Mouse (Mus musculus) liver, embryonic 13.5 days (tissue): ENCODE results near the gene Atoh7. TPM values are rescaled to one million over a fixed set of nuclear protein-coding genes. Genes with fewer than 3 reads are reported as not detected.

Experiments used
- ATAC-seq: fragments of 200-750 bp; cut with Nextera tagmentation; 2 replicates; pipeline ENCODE4 v1.8.0; 2017; ENCODE audit warnings: low read depth, mild to moderate bottlenecking, moderate number of reproducible peaks, moderate library complexity
- DNase-seq: peaks from one replicate; pipeline ENCODE4 v3.0.0; 2022
- H3K27ac ChIP-seq: fragments of 300-500 bp; sonication (generic); 2 replicates; pipeline ENCODE4 v1.5.1; 2015; ENCODE audit warnings: moderate library complexity, mild to moderate bottlenecking, inconsistent platforms
- H3K27me3 ChIP-seq: fragments of 300-500 bp; sonication (generic); 2 replicates; pipeline ENCODE4 v1.6.1; 2015; ENCODE audit warnings: mild to moderate bottlenecking, inconsistent platforms
- H3K36me3 ChIP-seq: fragments of 300-500 bp; sonication (generic); 2 replicates; pipeline ENCODE4 v1.6.1; 2015; ENCODE audit warnings: mild to moderate bottlenecking, inconsistent platforms
- H3K4me1 ChIP-seq: fragments of 300-500 bp; sonication (generic); replicated peaks from 2 replicates; pipeline ENCODE4 v1.6.1; 2015; ENCODE audit warnings: inconsistent platforms
- H3K4me2 ChIP-seq: fragments of 300-500 bp; sonication (generic); 2 replicates; pipeline ENCODE4 v1.6.1; 2015; ENCODE audit warnings: inconsistent platforms, mild to moderate bottlenecking, moderate library complexity
- H3K4me3 ChIP-seq: fragments of 300-500 bp; sonication (generic); replicated peaks from 2 replicates; pipeline ENCODE4 v1.5.1; 2015; ENCODE audit warnings: mild to moderate bottlenecking, inconsistent platforms
- H3K9ac ChIP-seq: fragments of 300-500 bp; sonication (generic); 2 replicates; pipeline ENCODE4 v1.6.1; 2015; ENCODE audit warnings: mild to moderate bottlenecking, inconsistent platforms
- H3K9me3 ChIP-seq: fragments of 300-500 bp; sonication (generic); replicated peaks from 2 replicates; pipeline ENCODE4 v1.6.1; 2016; ENCODE audit warnings: inconsistent platforms
- WGBS: fragments of 180-500 bp; shearing (Covaris S2); methylation state at CpG from one replicate; pipeline ENCODE4 v1.1.7; 2015; ENCODE audit not compliant: insufficient replicate concordance; 5-methylcytosine and 5-hydroxymethylcytosine counted together
- polyA plus RNA-seq: library from polyadenylated mRNA; unstranded; fragments of >200 nt; fragmentation: Nextera tagmentation; extraction: Ambion mirVana; gene quantifications from 2 replicates; pipeline ENCODE4 v1.2.1, GENCODE M21; 2015

Atoh7 gene
- polyA plus RNA-seq, 1 experiment from 2014 or later, result not detected

- H3K9me3 ChIP-seq, result no peaks in the 10 kb centered on the region
- WGBS, result 65% methylated on average over 9 of the region's 9 CpGs
- H3K27ac ChIP-seq, result no peak overlapping the region
- H3K27me3 ChIP-seq, result no peaks in the 10 kb centered on the region
- no peak for DNase-seq
- ATAC-seq, result no peak
- no peak overlapping the region for H3K4me3 ChIP-seq
- H3K4me2 ChIP-seq, result no peak overlapping the region
- no peak overlapping the region for H3K9ac ChIP-seq
- no peaks in the 10 kb centered on the region for H3K4me1 ChIP-seq
- H3K36me3 ChIP-seq, result no peaks in the 10 kb centered on the region
Measured at GRCm38 (mm10) chr10:63064516-63064915, 34.9 kb upstream of the Atoh7 start.

DNA sequence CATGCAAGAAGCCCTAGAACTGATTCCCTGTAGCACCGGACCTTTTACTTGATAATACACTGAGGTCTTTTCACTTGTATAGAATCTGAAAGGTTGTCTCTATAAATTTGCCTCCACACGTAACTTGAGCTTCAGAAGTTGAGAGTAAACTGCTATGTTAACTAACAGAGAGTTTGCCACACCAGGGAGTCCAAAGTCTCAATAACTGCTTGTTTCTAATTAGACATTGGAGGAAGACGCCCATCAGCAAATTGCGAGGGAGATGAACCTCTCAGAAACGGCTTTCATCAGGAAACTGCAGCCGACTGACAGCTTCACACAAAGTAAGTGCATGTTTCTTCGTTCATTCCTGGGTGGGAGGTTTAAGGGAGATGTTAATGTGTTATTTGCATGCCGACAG is 33.9 kb upstream of the Atoh7 start:
- H3K9ac ChIP-seq, result no peak overlapping the region
- H3K36me3 ChIP-seq, result no peaks in the 10 kb centered on the region
- no peak overlapping the region for H3K27ac ChIP-seq
- H3K27me3 ChIP-seq, result no peaks in the 10 kb centered on the region
- DNase-seq (no peak), ATAC-seq (no peak)
- H3K4me3 ChIP-seq, result no peak overlapping the region
- H3K4me1 ChIP-seq, result no peaks in the 10 kb centered on the region
- 56% methylated on average over 8 of the region's 8 CpGs for WGBS
- no peak overlapping the region for H3K4me2 ChIP-seq
- H3K9me3 ChIP-seq, result no peaks in the 10 kb centered on the region

- H3K9ac ChIP-seq, result no peak overlapping the region
- no peak overlapping the region for H3K4me2 ChIP-seq
- DNase-seq (peak; percentile 36), ATAC-seq (no peak)
- H3K36me3 ChIP-seq, result no peaks in the 10 kb centered on the region
- H3K27ac ChIP-seq, result no peak overlapping the region
- H3K9me3 ChIP-seq, result no peaks in the 10 kb centered on the region
- H3K27me3 ChIP-seq, result no peaks in the 10 kb centered on the region
- WGBS, result 8% methylated on average over 5 of the region's 5 CpGs
- no peak overlapping the region for H3K4me3 ChIP-seq
- H3K4me1 ChIP-seq, result no peaks in the 10 kb centered on the region
Measured at GRCm38 (mm10) chr10:63065988-63066387, 33.5 kb upstream of the Atoh7 start.

DNA sequence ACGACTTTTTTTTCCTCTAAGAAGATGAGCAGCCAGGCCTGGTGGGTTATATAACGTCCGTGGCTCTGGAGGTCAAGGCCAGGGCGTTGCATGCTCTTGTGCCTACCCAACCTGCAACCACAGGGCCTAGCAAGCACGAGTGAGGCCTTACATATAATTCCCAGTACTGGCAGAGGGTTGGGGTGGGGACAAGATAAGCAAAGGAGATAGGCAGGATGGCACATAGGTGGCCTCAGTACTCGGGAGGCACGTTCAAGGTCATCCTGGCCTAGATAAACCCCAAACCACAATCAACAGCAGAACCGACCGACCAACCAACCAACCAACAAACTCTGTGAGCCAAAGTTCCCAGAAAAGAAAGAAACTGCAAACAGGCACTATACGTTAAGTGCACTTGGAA is 13.1 kb upstream of the Atoh7 start:
- H3K9ac ChIP-seq, result no peak overlapping the region
- H3K27me3 ChIP-seq, result peaks cover 25% of the 10 kb centered on the region
- H3K27ac ChIP-seq, result 0 out of 2 replicates have a peak overlapping the region, but pooled peaks have one; percentile 4
- H3K4me3 ChIP-seq, result no peak overlapping the region
- ATAC-seq (peak; percentile 87), DNase-seq (peak; percentile 11)
- no peak overlapping the region for H3K4me2 ChIP-seq
- no peaks in the 10 kb centered on the region for H3K9me3 ChIP-seq
- 26% methylated on average over 10 of the region's 10 CpGs for WGBS
- peaks cover 20% of the 10 kb centered on the region for H3K4me1 ChIP-seq
- no peaks in the 10 kb centered on the region for H3K36me3 ChIP-seq

- Histone ChIP-seq H3K4me1 (peaks cover 13% of the 10 kb centered on the region), H3K27ac (no peak overlapping the region), H3K9ac (no peak overlapping the region), H3K27me3 (peaks cover 25% of the 10 kb centered on the region), H3K4me3 (no peak overlapping the region), H3K36me3 (no peaks in the 10 kb centered on the region), H3K4me2 (peak overlapping the region; percentile 39; the same call in 1 of the 2 replicates), H3K9me3 (no peaks in the 10 kb centered on the region)
- DNase-seq, result no peak
- 29% methylated on average over 8 of the region's 8 CpGs for WGBS
- ATAC-seq, result no peak
Measured at GRCm38 (mm10) chr10:63089103-63089757, 10.2 kb upstream of the Atoh7 start.

DNA sequence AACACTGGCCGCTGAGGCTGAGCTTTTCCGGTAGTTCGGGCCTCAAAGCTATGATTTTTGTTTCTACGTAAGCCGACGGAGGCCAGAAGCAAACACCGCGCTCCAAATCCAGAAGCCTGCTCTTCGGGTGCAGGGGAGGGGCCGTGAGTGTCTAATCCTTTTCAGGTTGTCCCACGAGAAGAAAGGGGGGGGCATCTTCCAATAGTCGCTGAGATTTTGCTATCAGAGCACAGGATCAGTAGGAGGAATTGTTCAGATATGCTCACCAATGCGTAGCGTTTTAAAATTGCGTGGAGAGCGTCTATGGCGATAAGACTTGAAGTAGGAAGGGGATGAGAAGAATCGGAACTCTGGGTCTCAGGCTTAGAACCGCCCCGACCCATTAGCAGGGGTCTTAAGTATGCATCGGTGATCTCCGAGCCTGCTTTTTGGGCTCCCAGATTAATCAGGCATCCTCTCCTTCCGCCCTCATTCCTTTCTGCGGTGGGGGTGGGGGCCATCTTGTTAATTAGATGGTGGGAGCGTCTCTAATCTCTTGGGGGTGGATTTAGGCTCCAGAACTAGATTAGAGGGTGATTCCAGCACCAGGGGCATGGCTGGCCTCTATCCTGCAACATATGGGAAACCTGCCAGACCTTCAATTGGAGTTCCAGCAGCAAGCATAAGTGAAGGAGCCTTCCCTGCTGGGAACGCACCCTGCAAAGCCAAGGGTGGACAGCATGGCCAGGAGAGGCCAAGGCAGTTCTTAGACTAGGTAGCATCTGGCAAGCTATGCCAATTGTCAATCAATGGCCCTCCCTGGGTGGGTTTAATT is 9.5 kb upstream of the Atoh7 start:
- DNase-seq, result no peak

GRCm38 (mm10) chr10:63091915-63092314 is 7.5 kb upstream of the Atoh7 start:
- no peak for DNase-seq
- Histone ChIP-seq H3K4me3 (no peak overlapping the region), H3K9ac (no peak overlapping the region), H3K4me1 (peaks cover 1% of the 10 kb centered on the region), H3K27me3 (peaks cover 29% of the 10 kb centered on the region), H3K4me2 (no peak overlapping the region), H3K36me3 (no peaks in the 10 kb centered on the region), H3K9me3 (no peaks in the 10 kb centered on the region), H3K27ac (no peak overlapping the region)
- 58% methylated on average over 7 of the region's 7 CpGs for WGBS
- no peak for ATAC-seq

More for the DNA sequence above, 9.5 kb upstream of the Atoh7 start:
- no peak for ATAC-seq
- 11% methylated on average over 26 of the region's 26 CpGs for WGBS
- Histone ChIP-seq H3K9me3 (no peaks in the 10 kb centered on the region), H3K36me3 (no peaks in the 10 kb centered on the region), H3K4me2 (peak overlapping the region; percentile 39), H3K9ac (no peak overlapping the region), H3K4me1 (peaks cover 12% of the 10 kb centered on the region), H3K27me3 (peaks cover 25% of the 10 kb centered on the region), H3K4me3 (no peak overlapping the region), H3K27ac (no peak overlapping the region)

DNA sequence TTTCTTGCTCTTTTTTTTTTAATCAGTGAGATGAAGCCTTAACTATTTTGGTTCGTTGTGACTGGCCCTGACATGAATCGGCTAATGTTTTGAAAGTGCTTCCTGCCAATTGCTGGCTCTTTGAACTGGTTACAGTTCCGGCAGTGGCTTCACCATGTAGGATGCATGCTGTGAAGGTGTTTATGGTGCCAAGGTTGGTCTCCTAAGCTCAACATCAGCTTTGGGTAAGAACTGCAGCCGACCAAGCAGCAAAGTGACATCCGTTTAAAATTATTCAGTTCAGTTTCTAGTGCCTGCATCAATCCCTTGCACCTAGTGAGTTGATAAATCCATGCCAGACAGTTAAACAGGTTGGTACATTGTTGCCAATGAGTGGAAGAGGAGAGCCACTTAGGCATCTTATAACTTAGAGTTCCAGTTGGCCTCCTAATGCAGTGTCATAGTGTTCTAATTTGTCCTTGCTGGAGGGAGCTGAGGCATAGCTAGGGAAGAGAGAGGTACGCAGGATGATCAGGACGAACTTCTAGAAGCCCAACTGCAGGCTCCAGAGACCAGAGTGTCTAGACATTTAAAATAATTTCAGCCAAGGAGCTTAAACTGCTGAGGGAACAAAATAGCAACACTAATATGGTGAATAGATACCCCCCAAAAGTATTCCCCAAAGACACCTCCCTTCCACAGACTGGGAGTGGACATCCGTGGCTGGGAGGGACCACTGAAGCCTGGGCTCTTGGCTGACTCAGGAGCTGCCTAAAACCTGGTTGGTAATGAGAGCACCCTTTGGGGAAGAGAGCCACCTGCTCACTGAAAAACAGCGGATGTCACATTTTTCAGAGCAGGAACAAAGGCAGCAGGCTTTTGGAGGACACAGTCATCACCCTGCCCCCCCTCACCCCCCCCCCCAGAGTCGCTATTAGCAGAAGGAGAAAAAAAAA is 6.6 kb upstream of the Atoh7 start:
- 58% methylated on average over 10 of the region's 10 CpGs for WGBS
- no peak for DNase-seq
- Histone ChIP-seq H3K27me3 (peaks cover 34% of the 10 kb centered on the region), H3K4me1 (no peaks in the 10 kb centered on the region), H3K27ac (no peak overlapping the region), H3K4me2 (no peak overlapping the region), H3K9ac (no peak overlapping the region), H3K4me3 (no peak overlapping the region), H3K9me3 (no peaks in the 10 kb centered on the region), H3K36me3 (no peaks in the 10 kb centered on the region)
- ATAC-seq, result no peak

- peaks cover 47% of the 10 kb centered on the region for H3K27me3 ChIP-seq
- H3K4me1 ChIP-seq, result 0 out of 2 replicates have a peak, but pooled peaks cover 2% of the 10 kb centered on the region
- no peaks in the 10 kb centered on the region for H3K36me3 ChIP-seq
- no peak overlapping the region for H3K4me2 ChIP-seq
- 68% methylated on average over 2 of the region's 2 CpGs for WGBS
- ATAC-seq, result no peak
- H3K9ac ChIP-seq, result no peak overlapping the region
- H3K4me3 ChIP-seq, result no peak overlapping the region
- H3K9me3 ChIP-seq, result no peaks in the 10 kb centered on the region
- DNase-seq, result no peak
- no peak overlapping the region for H3K27ac ChIP-seq
Measured at GRCm38 (mm10) chr10:63096757-63097156, 2.7 kb upstream of the Atoh7 start.

GRCm38 (mm10) chr10:63098191-63098590 is 1.3 kb upstream of the Atoh7 start:
- no peak overlapping the region for H3K4me2 ChIP-seq
- ATAC-seq (no peak), DNase-seq (no peak)
- no peaks in the 10 kb centered on the region for H3K36me3 ChIP-seq
- H3K4me1 ChIP-seq, result 0 out of 2 replicates have a peak, but pooled peaks cover 2% of the 10 kb centered on the region
- no peaks in the 10 kb centered on the region for H3K9me3 ChIP-seq
- no peak overlapping the region for H3K4me3 ChIP-seq
- H3K9ac ChIP-seq, result no peak overlapping the region
- no peak overlapping the region for H3K27ac ChIP-seq
- peaks cover 52% of the 10 kb centered on the region for H3K27me3 ChIP-seq
- 58% methylated on average over 12 of the region's 12 CpGs for WGBS
